Mouse (Mus musculus) macrophage (primary cell): ENCODE measurements around the gene Arl2bp. TPM values are rescaled to one million over a fixed set of nuclear protein-coding genes. Genes with fewer than 3 reads are reported as not detected.

Experiments
- H3K27ac ChIP-seq: fragments of 350-480 bp; formaldehyde crosslinking; 2 replicates; pipeline ENCODE4 v1.9.0; 2021
- H3K36me3 ChIP-seq: fragments of 350-480 bp; formaldehyde crosslinking; 2 replicates; pipeline ENCODE4 v1.9.0; 2021; ENCODE audit errors: inconsistent target
- H3K4me3 ChIP-seq: fragments of 350-480 bp; formaldehyde crosslinking; 2 replicates; pipeline ENCODE4 v1.9.0; 2021; ENCODE audit errors: inconsistent target
- H3K79me2 ChIP-seq: fragments of 350-480 bp; formaldehyde crosslinking; 2 replicates; pipeline ENCODE4 v1.9.0; 2021; ENCODE audit errors: inconsistent target
- WGBS: methylation state at CpG from one replicate; pipeline ENCODE4 v1.1.7; 2026; ENCODE audit warnings: inconsistent platforms; ENCODE audit not compliant: missing documents; 5-methylcytosine and 5-hydroxymethylcytosine counted together
- polyA plus RNA-seq: library from polyadenylated mRNA; stranded (reverse); fragments of 250-400 nt; gene quantifications from 3 replicates; pipeline ENCODE4 v1.2.4, GENCODE M21; 2018; ENCODE audit warnings: inconsistent platforms
- total RNA-seq, 78 experiments: library from RNA; depleted of rRNA; stranded (reverse); fragments of 250-400 nt; gene quantifications; 1 replicate in 9 of 78; 2 replicates in 24 of 78; 3 replicates in 43 of 78; 4 replicates in 2 of 78; pipeline ENCODE4 v1.2.4; 2018; ENCODE audit warnings: inconsistent platforms in 56 of 78

Arl2bp gene
- 10 to 100 TPM in 25 of 26 experiments, 1 to 10 TPM in 1; 7.9 to 35.6 (median 26.9) TPM for total RNA-seq (2018; cell fraction: chromatin; rRNA removed)
- 10 to 100 TPM; 14.6 to 42.8 (median 26.7) TPM for total RNA-seq (2018; cell fraction: cytosol; rRNA removed)
- 10 to 100 TPM; 12.4 to 41.6 (median 22.4) TPM for total RNA-seq (2018; cell fraction: nucleus; rRNA removed)
- polyA plus RNA-seq = 25.2 to 117 TPM (median 41.6 TPM) in 3 replicates

- peaks cover 11% of the 10 kb centered on the region for H3K36me3 ChIP-seq
- H3K79me2 ChIP-seq = no peaks in the 10 kb centered on the region
- peak within 1 kb of the TSS; percentile 71 for H3K4me3 ChIP-seq
- under 1% methylated on average over 72 of the region's 74 CpGs for WGBS
- H3K27ac ChIP-seq = peak within 1 kb of the TSS; percentile 8; the same call in 1 of the 2 replicates
These were observed at the start of gene Arl2bp for GRCm38 (mm10) chr8:94666456-94667308. Gene Arl2bp, plus strand, starts transcription at chr8:94666600.

DNA sequence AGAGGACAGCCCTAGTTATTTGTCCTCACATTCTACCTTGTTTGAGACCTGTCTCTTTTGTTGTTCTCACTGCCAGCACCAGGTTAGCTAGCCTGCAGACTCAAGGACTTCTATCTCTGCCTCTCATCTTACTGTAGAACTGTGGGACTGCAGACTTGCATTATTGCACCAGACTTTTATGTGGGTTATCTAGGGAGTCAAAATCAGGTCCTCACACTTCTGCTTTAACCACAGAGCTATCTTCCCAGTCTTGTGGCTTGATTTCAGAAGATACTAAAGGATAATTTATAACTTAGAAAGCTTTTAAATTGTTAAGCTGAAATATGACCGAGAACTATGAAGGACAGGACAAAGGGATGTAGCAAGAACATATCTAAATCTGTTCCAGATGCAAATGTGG is 41.5 kb upstream of the Arl2bp start:
- Histone ChIP-seq H3K36me3 (peaks cover 48% of the 10 kb centered on the region), H3K4me3 (no peak overlapping the region), H3K79me2 (no peaks in the 10 kb centered on the region), H3K27ac (no peak overlapping the region)
- WGBS = 95% methylated on average over 1 of the region's 1 CpGs

DNA sequence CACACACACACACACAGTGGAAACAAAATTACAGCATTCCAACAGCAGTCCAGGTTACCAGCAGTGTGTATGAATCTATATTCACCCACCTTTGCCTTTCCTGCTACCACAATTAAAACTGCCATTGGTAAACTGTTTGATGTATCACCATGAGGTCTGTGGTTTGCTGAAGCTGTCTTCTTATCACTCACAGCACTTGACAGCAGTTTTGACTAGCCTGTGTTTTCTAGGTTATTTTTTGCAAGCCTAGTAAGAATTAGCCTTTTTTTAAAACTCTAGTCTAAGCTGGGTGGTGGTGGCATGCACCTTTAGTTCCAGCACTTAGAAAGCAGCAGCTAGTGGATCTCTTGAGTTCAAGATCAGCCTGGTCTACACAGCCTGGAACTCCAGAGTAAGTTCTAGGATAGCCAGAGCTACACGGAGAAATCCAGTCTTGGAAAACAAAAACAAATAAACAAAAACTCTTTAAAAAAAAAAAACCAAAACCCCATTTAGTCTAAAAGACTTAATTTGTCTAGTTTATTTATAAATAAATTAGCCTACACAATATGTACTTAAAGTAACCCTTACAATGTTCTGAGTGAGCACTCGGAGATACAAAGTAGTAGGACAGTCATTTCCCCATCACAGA is 32.7 kb upstream of the Arl2bp start:
- Histone ChIP-seq H3K36me3 (peaks cover 60% of the 10 kb centered on the region), H3K79me2 (no peaks in the 10 kb centered on the region), H3K27ac (no peak overlapping the region), H3K4me3 (no peak overlapping the region)
- 11% methylated on average over 2 of the region's 2 CpGs for WGBS

DNA sequence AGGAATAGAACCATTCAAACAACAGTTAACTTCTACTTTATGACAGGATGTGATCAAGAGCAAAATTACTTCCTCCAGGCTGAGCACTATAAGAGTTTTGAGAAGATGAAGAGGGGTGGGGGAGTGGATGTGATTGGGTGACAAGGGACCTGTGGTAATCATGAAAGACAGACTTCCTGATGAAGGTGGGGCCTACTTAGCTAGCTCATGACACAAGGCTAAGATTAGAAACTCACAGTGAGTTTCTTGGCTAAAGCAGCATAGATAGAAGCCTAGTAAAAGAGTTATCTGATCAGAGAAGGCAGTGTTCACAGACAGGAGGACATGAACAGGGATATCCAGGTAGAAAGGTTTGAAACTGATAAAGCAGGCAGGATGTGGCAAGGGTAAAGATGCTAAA is 32.2 kb upstream of the Arl2bp start:
- no peak overlapping the region for H3K4me3 ChIP-seq
- peaks cover 61% of the 10 kb centered on the region for H3K36me3 ChIP-seq
- H3K79me2 ChIP-seq = no peaks in the 10 kb centered on the region
- H3K27ac ChIP-seq = no peak overlapping the region

DNA sequence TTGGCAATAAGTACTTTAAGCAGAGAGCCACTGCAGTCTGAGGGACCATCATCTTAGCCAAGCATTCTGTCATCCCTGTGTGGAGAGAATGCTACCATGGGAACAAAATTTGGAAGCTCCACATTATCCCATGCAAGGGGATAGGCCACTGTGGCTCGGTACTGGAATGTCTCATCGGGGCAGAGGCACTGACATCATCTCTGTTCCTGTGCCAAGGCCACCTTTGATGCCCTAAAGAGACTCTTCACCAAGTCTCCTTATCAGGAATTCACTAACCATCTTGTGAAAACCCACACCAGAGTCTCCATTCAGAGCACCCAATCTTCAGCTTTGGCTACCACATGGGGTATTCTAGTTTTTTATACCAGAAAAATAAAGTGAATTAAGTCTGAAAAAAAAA is 25.2 kb upstream of the Arl2bp start:
- H3K4me3 ChIP-seq = no peak overlapping the region
- 100% methylated on average over 2 of the region's 2 CpGs for WGBS
- no peak overlapping the region for H3K27ac ChIP-seq
- no peaks in the 10 kb centered on the region for H3K79me2 ChIP-seq
- peaks cover 70% of the 10 kb centered on the region for H3K36me3 ChIP-seq

GRCm38 (mm10) chr8:94641938-94642337 is 24.5 kb upstream of the Arl2bp start:
- Histone ChIP-seq H3K79me2 (no peaks in the 10 kb centered on the region), H3K36me3 (peaks cover 70% of the 10 kb centered on the region), H3K4me3 (no peak overlapping the region), H3K27ac (no peak overlapping the region)
- 100% methylated on average over 3 of the region's 3 CpGs for WGBS

GRCm38 (mm10) chr8:94645202-94645601 is 21.2 kb upstream of the Arl2bp start:
- Histone ChIP-seq H3K4me3 (no peak overlapping the region), H3K36me3 (peaks cover 53% of the 10 kb centered on the region), H3K79me2 (no peaks in the 10 kb centered on the region), H3K27ac (no peak overlapping the region)
- 50% methylated on average over 1 of the region's 1 CpGs for whole genome bisulfite sequencing

- Histone ChIP-seq H3K36me3 (peaks cover 46% of the 10 kb centered on the region), H3K4me3 (no peak overlapping the region), H3K27ac (no peak overlapping the region), H3K79me2 (no peaks in the 10 kb centered on the region)
- 94% methylated on average over 3 of the region's 3 CpGs for WGBS
These were observed 20.2 kb upstream of the Arl2bp start for GRCm38 (mm10) chr8:94646165-94646564.

- Histone ChIP-seq H3K79me2 (no peaks in the 10 kb centered on the region), H3K36me3 (peaks cover 58% of the 10 kb centered on the region), H3K27ac (no peak overlapping the region), H3K4me3 (no peak overlapping the region)
- 95% methylated on average over 3 of the region's 3 CpGs for WGBS
These were observed 16.9 kb upstream of the Arl2bp start for GRCm38 (mm10) chr8:94649496-94649895.

- Histone ChIP-seq H3K4me3 (no peak overlapping the region), H3K27ac (no peak overlapping the region), H3K79me2 (no peaks in the 10 kb centered on the region), H3K36me3 (peaks cover 47% of the 10 kb centered on the region)
- WGBS = 96% methylated on average over 3 of the region's 3 CpGs
These were observed 13.4 kb upstream of the Arl2bp start for GRCm38 (mm10) chr8:94652951-94653350.

DNA sequence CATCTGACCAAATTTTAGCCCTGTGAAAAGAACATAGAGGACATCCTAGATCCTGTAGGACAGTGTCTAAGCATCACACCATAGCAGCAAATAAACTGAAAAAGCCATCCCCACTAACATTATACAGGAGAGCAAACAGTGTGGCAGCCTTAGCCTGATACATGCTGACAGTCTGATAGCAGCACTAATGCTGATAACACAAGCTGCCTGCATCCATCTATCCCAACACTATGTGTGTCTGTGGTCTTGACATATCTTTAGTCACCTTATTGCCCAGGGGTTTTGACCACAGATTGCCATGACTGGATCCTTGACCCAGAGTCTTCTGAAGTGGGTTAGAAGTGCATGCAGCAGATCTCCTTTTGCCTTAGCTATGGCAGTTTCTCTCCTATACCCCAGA is 11.4 kb upstream of the Arl2bp start:
- peaks cover 41% of the 10 kb centered on the region for H3K36me3 ChIP-seq
- no peak overlapping the region for H3K27ac ChIP-seq
- H3K4me3 ChIP-seq = no peak overlapping the region
- no peaks in the 10 kb centered on the region for H3K79me2 ChIP-seq

GRCm38 (mm10) chr8:94658031-94658430 is 8.4 kb upstream of the Arl2bp start:
- no peaks in the 10 kb centered on the region for H3K79me2 ChIP-seq
- H3K4me3 ChIP-seq = no peak overlapping the region
- H3K27ac ChIP-seq = no peak overlapping the region
- H3K36me3 ChIP-seq = peaks cover 25% of the 10 kb centered on the region
- 95% methylated on average over 2 of the region's 2 CpGs for WGBS

DNA sequence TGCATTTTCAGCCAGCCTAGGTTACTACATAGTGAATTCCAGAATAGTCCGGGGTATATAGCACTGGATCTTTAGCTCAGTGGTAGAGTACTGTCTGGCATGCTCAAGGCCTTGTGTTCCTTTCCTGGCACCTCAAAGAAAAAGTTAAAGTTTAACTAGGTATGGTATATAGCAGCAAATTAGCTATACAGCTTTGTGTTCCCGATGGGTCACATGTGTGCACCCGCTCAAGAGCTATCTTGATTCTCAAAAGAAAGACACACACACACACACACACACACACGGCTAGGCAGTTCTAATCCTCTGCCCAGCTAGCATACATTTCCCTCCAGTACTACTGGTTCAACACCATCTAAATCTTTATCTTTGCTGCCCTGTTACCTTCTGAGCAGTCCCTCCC is 6.0 kb upstream of the Arl2bp start:
- WGBS = 97% methylated on average over 4 of the region's 4 CpGs
- Histone ChIP-seq H3K4me3 (no peak overlapping the region), H3K36me3 (peaks cover 7% of the 10 kb centered on the region), H3K79me2 (no peaks in the 10 kb centered on the region), H3K27ac (no peak overlapping the region)

DNA sequence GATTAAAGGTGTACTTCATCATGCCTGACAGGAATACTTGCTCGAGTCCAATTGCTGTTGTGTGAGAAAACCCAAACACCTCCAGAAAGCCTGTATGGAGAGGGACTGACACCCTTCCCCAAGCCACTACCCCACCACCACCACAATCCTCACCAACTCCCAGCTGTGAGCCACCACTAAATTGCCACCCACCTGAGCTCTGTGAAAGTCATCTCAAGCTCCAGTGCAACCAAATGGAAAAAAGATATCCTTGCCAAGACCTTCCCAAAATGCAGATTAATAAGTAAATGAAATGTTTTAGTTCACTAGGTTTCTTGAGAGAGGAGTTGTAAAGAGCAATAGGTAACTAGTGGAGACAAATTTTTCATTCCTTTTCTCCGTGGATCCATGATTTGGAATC is 1.7 kb upstream of the Arl2bp start:
- H3K4me3 ChIP-seq = no peak overlapping the region
- no peaks in the 10 kb centered on the region for H3K36me3 ChIP-seq
- no peak overlapping the region for H3K27ac ChIP-seq
- H3K79me2 ChIP-seq = no peaks in the 10 kb centered on the region
- 96% methylated on average over 2 of the region's 2 CpGs for WGBS

DNA sequence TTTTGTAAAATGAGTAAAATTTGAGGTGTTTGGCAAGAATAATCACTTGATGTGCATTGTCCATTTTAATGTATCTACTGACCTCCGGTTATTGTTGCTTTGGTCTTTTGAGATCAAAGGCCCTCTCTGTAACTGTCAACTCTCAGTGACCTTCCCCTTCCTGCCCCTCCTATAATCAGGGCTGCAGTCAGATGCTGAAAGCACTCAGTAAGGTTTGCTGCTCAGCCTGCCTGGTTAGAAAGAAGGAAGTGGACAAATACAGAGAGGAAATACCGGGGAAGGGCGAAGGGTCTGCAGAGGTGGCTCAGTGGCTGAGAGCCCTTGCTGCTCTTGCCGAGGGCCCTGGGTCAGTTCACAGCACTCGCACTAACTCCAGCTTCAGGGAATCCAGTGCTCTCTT is 8.0 kb downstream of the Arl2bp start:
- peaks cover 33% of the 10 kb centered on the region for H3K36me3 ChIP-seq

More for the DNA sequence above, 8.0 kb downstream of the Arl2bp start:
- no peak overlapping the region for H3K27ac ChIP-seq
- no peaks in the 10 kb centered on the region for H3K79me2 ChIP-seq
- H3K4me3 ChIP-seq = no peak overlapping the region
- 36% methylated on average over 5 of the region's 5 CpGs for WGBS
